In the genomic region with DNA sequence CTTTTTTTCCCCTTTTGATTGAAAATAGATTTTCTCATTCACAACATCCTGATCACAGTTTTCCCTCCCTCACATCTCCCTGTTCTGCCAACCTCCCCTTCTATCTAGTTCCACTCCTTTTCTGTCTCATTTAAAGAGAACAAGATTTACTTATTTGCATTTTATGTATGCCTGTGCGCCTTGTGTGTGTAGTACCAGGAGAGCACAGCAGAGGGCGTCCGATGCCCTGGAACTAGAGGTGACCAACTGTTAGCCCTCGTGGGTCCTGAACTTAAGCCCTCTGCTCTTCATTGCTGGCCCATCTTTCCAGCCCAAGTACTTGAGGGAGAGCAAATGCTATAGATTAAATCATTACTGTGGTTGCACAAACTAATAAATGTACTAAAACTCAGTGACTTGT, we compare ENCODE assay signal across 14 mouse cellular contexts. TPM values are rescaled to one million over a fixed set of nuclear protein-coding genes. Genes with fewer than 3 reads are reported as not detected.
DNase-seq lines count a peak whose midpoint lies in the region; ATAC-seq and TF ChIP-seq lines count a peak whose summit lies in the region.
"Had no signal": no experiment of that assay in that cellular context is flagged by ENCODE, and none has a peak within 500 bp of the region (broad histone marks: within the 10 kb centered on the region; RNA-seq: fewer than 3 reads in every experiment).

No protein-coding gene starts in this region.

- intact Hi-C loops in heart, adult 2 months (cut with DNase I), result no loop called here

- no peak for TF ChIP-seq POLR2A in heart, adult 2 months (IDR thresholded peaks at IDR 0.05; ENCODE audit: insufficient read depth, low read depth, low read length)

- H3K27ac ChIP-seq in heart, adult 2 months, result no peak overlapping the region
- H3K27ac ChIP-seq in lung, postnatal 0 days (ENCODE audit: low read length), result no peak overlapping the region
- H3K27ac ChIP-seq: lung, embryonic 15.5 days; midbrain, embryonic 13.5 days; neural tube, embryonic 12.5 days had no signal

- no peak overlapping the region for H3K9ac ChIP-seq in heart, adult 2 months (ENCODE audit: low read depth, low read length)
- H3K9ac ChIP-seq in lung, postnatal 0 days (replicated peaks; ENCODE audit: low read depth), result no peak overlapping the region
- H3K9ac ChIP-seq: lung, embryonic 15.5 days; midbrain, embryonic 13.5 days; neural tube, embryonic 12.5 days had no signal

- H3K4me3 ChIP-seq in heart, adult 2 months, result no peak overlapping the region
- H3K4me3 ChIP-seq in lung, postnatal 0 days (ENCODE audit: low read depth, low read length), result no peak overlapping the region
- H3K4me3 ChIP-seq: lung, embryonic 15.5 days; midbrain, embryonic 13.5 days; neural tube, embryonic 12.5 days had no signal

- no peak for TF ChIP-seq EP300 in heart, adult 2 months (IDR thresholded peaks at IDR 0.05; ENCODE audit: insufficient read depth, low read depth, low read length)
- no peak for TF ChIP-seq EP300 in lung, postnatal 0 days (IDR thresholded peaks at IDR 0.05)

- no peaks in the 10 kb centered on the region for H3K27me3 ChIP-seq in heart, adult 2 months (ENCODE audit: control insufficient read depth, insufficient read depth, low read length)
- H3K27me3 ChIP-seq in lung, postnatal 0 days (replicated peaks; ENCODE audit: insufficient read depth, low read length), result no peaks in the 10 kb centered on the region
- no peaks in the 10 kb centered on the region for H3K27me3 ChIP-seq in splenic B cell, adult 2 months (ENCODE audit: control insufficient read depth, insufficient read depth, low read length, poor library complexity, severe bottlenecking)
- H3K27me3 ChIP-seq: lung, embryonic 15.5 days had no signal

- H3K4me1 ChIP-seq in heart, adult 2 months (ENCODE audit: control insufficient read depth, insufficient read depth, low read length), result 0 out of 2 replicates have a peak, but pooled peaks cover 1% of the 10 kb centered on the region
- H3K4me1 ChIP-seq in lung, postnatal 0 days (ENCODE audit: insufficient read depth, low read depth, low read length), result peaks cover 14% of the 10 kb centered on the region

- H3K36me3 ChIP-seq in heart, adult 2 months (ENCODE audit: control insufficient read depth, insufficient read depth, low read length), result no peaks in the 10 kb centered on the region
- H3K36me3 ChIP-seq in lung, postnatal 0 days (ENCODE audit: insufficient read depth, low read length), result no peaks in the 10 kb centered on the region
- no peaks in the 10 kb centered on the region for H3K36me3 ChIP-seq in splenic B cell, adult 2 months (ENCODE audit: control insufficient read depth, insufficient read depth, low read length, poor library complexity, severe bottlenecking)
- H3K36me3 ChIP-seq: lung, embryonic 15.5 days; midbrain, embryonic 13.5 days; neural tube, embryonic 12.5 days had no signal

- TF ChIP-seq CTCF in heart, adult 2 months (IDR thresholded peaks at IDR 0.05), result peak; percentile 31
- TF ChIP-seq CTCF in lung, postnatal 0 days (IDR thresholded peaks at IDR 0.05), result peak; percentile 53

- no peaks in the 10 kb centered on the region for H3K9me3 ChIP-seq in lung, postnatal 0 days (ENCODE audit: low read length)
- H3K9me3 ChIP-seq: lung, embryonic 15.5 days; neural tube, embryonic 12.5 days had no signal

- ATAC-seq in lung, postnatal 0 days, result no peak
- ATAC-seq: midbrain, embryonic 13.5 days had no signal

- WGBS in heart, adult 2 months, result 76% methylated on average over 4 of the region's 4 CpGs
- WGBS in lung, postnatal 0 days, result 76% methylated on average over 4 of the region's 4 CpGs

- no peaks in the 10 kb centered on the region for H3K79me2 ChIP-seq in heart, adult 2 months (replicated peaks; ENCODE audit: control insufficient read depth, insufficient read depth, low read length)

- no peak overlapping the region for H3K4me2 ChIP-seq in lung, postnatal 0 days (replicated peaks; ENCODE audit: low read depth, low read length)
- H3K4me2 ChIP-seq: lung, embryonic 15.5 days; midbrain, embryonic 13.5 days; neural tube, embryonic 12.5 days had no signal

- no peak for DNase-seq in heart, adult 2 months
- no peak for DNase-seq in heart, adult 11 months
- DNase-seq in lung, postnatal 0 days (ENCODE audit: low spot score), result no peak
- no peak for DNase-seq in lung, postnatal 36 days
- peak; percentile 42 for DNase-seq in WW6 (ENCODE audit: low read depth, low spot score)
- peak; percentile 53 for DNase-seq in splenic B cell, adult 2 months (ENCODE audit: low read depth, low spot score)
- DNase-seq in gastrocnemius, postnatal 25 days, result no peak
- no peak for DNase-seq in cerebellum, postnatal 14 days
- DNase-seq: gastrocnemius, postnatal 10 days; kidney, postnatal 25 days; right cerebral cortex, adult 18-20 months had no signal

RNA-seq across cellular contexts. Expression of a gene that starts 1.8 kb away (rescaled TPM):
- total RNA-seq in heart, adult 2 months (2021), result 10 to 100 TPM; 34.2 to 42.4 TPM
- 21.8 and 29.2 TPM in 2 replicates for polyA plus RNA-seq in heart, adult 2 months (2012; rRNA removed)
- polyA plus RNA-seq in lung, postnatal 0 days (2015; fragmentation: Nextera tagmentation; extraction: Ambion mirVana), result 1.6 TPM in 2 replicates
- 10 to 100 TPM; 22.8 to 35.7 TPM for total RNA-seq in gastrocnemius, postnatal 25 days (2021)

RNA-seq across cellular contexts. Expression of a gene that starts 33.7 kb away (rescaled TPM):
- under 1 TPM in 1 of 2 experiments, not detected in 1; 0.09 TPM for total RNA-seq in heart, adult 2 months (2021)
- 1.4 and 1.8 TPM in 2 replicates for polyA plus RNA-seq in heart, adult 2 months (2012; rRNA removed)
- 0.23 and 0.60 TPM in 2 replicates for polyA plus RNA-seq in lung, postnatal 0 days (2015; fragmentation: Nextera tagmentation; extraction: Ambion mirVana)
- under 1 TPM in 1 of 2 experiments, not detected in 1; 0.54 TPM for total RNA-seq in gastrocnemius, postnatal 25 days (2021)

Comparison
In these comparisons a context has a peak if more than half of its experiments do, and no peak if none do; other contexts are left out.
1. DNase-seq: peak in WW6 (single experiment) and splenic B cell, adult 2 months (single experiment); none in heart, adult 2 months (0 of 2), heart, adult 11 months (single experiment), lung, postnatal 0 days (single experiment), lung, postnatal 36 days (single experiment), gastrocnemius, postnatal 25 days (single experiment) and cerebellum, postnatal 14 days (0 of 2).